Mouse (Mus musculus) brown adipose tissue, adult 24 weeks (tissue): Measurements from ENCODE around the gene Zcchc24. TPM values are rescaled to one million over a fixed set of nuclear protein-coding genes. Genes with fewer than 3 reads are reported as not detected.
"Not testable (repeated sequence)": the region's sequence is repeated elsewhere in the genome, so short reads cannot be mapped to it uniquely, and the experiment has no call there.

Experiments
- H3K27ac ChIP-seq: fragments of 200-500 bp; replicated peaks from 2 replicates; pipeline ENCODE4 v1.5.1; 2012; ENCODE audit warnings: low read depth, mild to moderate bottlenecking, low read length
- H3K4me1 ChIP-seq: fragments of 200-500 bp; 2 replicates; pipeline ENCODE4 v1.6.1; 2012; ENCODE audit warnings: low read length, mixed read lengths; ENCODE audit not compliant: control insufficient read depth, insufficient read depth, insufficient read length
- H3K4me3 ChIP-seq: fragments of 200-500 bp; 2 replicates; pipeline ENCODE4 v1.5.1; 2012; ENCODE audit warnings: low read depth, mild to moderate bottlenecking, low read length, moderate library complexity; ENCODE audit not compliant: insufficient read depth
- polyA plus RNA-seq: library from polyadenylated mRNA; stranded (reverse); fragments of >200 nt; gene quantifications from 2 replicates; pipeline ENCODE4 v1.2.4, GENCODE M21; 2012; ENCODE audit not compliant: missing spikeins, insufficient read depth, insufficient read length

Gene Zcchc24
- 29.0 and 42.1 TPM in 2 replicates for polyA plus RNA-seq

DNA sequence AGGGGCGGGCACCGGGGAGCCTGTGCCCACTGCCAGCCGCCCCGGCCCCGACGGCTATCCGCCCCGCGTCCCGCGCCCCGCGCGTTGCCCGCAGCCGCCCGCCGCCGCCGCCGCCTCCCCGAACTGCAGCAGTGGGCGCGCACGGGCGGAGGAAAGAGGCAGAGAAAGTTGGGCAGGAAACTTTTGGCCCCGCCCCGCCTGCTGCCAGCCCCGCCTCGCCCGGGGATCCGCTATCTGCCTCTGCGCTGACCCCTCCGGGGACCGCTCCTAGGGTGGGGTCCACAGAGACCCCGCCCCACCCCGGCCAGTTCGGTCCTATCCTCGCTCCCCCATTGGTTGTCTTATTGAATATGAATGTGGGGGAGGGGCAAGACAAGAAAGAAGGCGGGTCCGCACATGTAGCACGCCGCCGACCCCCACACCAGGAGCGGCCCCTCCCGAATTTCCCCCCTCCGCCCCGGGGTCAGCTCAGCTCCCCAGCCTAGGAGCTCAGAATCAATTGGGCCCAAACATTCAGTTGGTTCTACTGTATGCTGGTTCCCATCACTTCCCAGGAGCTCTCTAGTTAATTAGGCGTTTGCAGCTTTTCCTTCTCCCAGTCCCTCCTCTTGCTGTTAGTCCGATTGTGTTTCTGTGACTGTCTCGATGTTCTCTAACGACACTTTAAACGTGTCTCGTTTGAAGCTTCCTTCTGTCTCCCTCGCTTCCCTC lies at the start of gene Zcchc24:
Gene Zcchc24, minus strand, starts transcription at position 125 of the 711 bp plus-strand sequence.
- peak within 1 kb of the TSS; percentile 99 for H3K4me3 ChIP-seq
- peak within 1 kb of the TSS; percentile 84 for H3K27ac ChIP-seq
- peaks cover 17% of the 10 kb centered on the region for H3K4me1 ChIP-seq

DNA sequence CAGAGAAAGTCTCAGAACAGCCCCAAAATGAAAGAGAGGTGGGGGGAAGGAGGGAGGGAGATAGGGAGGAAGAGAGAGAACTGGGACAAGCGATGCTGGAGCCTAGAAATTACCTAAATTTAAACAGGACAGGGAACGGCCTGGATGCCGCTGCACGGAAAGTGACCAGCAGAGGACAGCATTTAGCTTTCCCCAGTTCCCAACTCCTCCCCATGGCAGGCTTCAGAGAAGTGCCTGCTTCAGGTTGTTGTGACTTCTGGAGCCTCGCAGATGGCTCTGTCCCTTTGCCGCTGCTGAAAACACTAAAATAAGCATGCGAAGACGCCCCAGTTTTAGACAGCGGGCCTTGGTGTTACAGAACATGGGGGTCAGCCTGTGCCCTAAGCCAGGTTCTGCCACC lies 47.6 kb upstream of the Zcchc24 start:
- no peaks in the 10 kb centered on the region for H3K4me1 ChIP-seq
- H3K4me3 ChIP-seq, result no peak overlapping the region
- H3K27ac ChIP-seq, result no peak overlapping the region

DNA sequence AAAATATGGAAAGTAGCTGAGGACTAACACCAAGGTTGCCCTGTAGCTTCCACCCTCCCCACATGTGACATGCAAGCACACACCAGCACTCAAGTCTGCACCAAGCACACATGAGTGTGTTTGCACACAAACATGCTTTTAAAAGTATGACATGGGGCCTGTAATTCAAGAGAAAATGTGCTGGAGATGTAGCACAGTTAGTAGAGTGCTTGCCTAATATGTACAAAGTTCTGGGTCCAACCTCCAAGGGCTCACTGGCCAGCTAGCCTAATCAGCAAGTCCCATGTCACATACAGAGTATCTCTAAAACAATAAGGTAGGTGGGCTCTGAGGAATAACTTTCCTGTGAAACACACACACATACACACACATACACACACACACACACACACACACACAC lies 45.3 kb upstream of the Zcchc24 start:
- Histone ChIP-seq H3K4me3 (no peak overlapping the region), H3K4me1 (no peaks in the 10 kb centered on the region), H3K27ac (no peak overlapping the region)

DNA sequence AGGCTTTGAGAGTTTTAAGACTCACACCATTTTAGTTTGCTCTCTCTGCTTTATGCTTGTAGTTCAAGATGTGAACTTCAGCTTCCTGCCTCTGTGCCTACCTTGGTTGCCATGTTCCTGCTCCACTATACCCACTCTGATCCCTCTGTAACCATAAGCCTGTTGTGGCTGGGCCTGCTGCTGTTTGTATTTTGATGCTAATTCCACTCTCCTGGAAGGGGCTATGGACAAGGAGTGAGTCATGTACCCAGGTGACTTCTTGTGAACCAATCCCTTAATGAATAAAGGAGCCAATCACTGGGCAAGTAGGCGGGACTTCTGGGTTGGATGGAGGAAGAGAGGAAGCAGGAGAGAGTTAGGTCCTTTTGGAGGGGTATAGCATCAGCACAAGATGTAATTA lies 42.2 kb upstream of the Zcchc24 start:
- not testable (repeated sequence) for H3K4me3 ChIP-seq, H3K27ac ChIP-seq, H3K4me1 ChIP-seq

DNA sequence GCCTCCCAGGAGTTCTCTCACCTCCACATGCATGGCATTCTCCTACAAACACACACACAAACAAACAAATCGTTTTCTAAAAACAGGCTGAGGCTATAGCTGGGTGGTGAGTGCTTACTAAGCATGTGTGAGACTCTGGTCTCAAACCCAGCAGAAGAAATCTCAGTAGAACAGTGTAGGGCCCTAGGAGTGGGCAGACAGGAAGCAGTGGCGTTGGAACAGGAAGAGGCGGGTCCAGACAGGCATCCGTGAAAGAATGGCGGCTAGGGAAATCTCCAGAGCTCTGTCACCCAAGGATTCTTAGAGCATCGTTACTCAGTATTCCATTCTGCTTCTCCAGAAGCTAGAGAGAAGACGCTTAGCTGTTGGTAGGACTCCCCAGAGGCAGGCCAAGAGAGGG lies 37.7 kb upstream of the Zcchc24 start:
- Histone ChIP-seq H3K4me3 (no peak overlapping the region), H3K27ac (no peak overlapping the region), H3K4me1 (peaks cover 4% of the 10 kb centered on the region; the same call in 1 of the 2 replicates)

DNA sequence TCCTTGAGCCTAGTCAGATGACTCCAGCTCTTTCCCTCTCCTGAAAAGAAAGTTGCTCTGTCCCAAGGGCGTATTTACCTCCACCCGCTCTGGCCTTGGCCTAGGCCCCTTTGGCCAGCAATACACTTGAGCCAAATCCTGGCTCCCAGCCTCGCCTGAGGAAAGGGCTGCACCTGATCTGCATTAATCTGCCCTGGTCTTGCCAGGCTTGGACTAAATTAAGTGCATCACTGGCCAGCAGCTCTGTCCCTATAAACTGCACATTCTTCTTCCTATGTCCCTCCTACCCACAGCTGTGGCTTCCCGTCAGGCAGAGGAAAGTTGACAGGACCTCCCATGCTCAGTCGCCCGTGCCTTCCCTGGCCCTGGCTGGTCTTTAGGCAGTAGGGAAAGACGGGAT lies 37.0 kb upstream of the Zcchc24 start:
- H3K4me1 ChIP-seq, result peaks cover 4% of the 10 kb centered on the region; the same call in 1 of the 2 replicates
- H3K4me3 ChIP-seq, result no peak overlapping the region
- no peak overlapping the region for H3K27ac ChIP-seq

DNA sequence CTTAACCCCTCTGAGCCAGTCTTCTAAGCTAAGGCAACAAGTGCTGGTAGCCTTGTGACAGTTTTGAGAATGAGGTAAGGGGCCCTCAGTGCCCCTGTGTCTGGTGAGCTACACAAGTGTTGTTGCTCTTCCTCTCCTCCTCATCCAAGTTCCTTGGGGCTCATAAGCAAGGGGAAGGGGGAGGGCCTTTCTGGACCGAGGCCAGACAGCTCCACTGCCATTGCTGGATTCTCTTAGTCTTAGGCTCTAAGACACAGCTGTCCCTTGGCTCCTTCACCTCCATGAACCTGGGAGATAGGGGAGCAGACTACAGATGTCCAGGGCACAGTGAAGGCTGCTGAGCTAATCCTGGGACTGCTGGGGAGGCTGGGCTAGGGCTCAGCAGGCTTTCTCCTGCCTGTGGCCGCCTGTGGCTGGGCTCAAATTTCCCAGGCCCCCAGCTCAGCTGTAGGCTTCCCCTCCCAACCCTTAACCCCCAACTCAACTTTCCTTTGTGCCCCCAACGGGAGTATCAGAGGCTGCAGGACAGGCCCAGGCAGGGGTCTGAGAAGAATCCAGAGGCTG lies 34.5 kb upstream of the Zcchc24 start:
- no peak overlapping the region for H3K27ac ChIP-seq
- peaks cover 4% of the 10 kb centered on the region; the same call in 1 of the 2 replicates for H3K4me1 ChIP-seq
- H3K4me3 ChIP-seq, result no peak overlapping the region

DNA sequence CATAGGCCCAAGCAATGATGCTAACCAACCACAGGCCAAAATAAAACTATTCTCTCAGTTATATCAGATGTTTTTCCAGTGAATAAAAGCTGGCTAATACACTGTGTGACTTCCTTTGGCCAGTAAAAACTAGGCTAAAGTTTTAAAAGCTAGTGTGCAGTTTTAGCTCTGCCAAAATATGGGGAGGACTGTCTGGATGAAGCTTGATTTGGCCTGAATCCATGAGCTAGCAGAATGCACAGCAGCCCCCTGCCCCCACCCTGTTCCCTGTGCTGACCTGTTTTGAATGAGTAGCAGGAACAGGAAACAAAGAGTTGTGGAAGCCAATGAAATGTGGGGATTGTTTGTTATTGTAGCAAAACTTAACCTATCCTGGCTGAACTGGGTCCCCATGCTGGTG lies 33.7 kb upstream of the Zcchc24 start:
- H3K4me3 ChIP-seq, result no peak overlapping the region
- H3K4me1 ChIP-seq, result peaks cover 4% of the 10 kb centered on the region; the same call in 1 of the 2 replicates
- H3K27ac ChIP-seq, result no peak overlapping the region

DNA sequence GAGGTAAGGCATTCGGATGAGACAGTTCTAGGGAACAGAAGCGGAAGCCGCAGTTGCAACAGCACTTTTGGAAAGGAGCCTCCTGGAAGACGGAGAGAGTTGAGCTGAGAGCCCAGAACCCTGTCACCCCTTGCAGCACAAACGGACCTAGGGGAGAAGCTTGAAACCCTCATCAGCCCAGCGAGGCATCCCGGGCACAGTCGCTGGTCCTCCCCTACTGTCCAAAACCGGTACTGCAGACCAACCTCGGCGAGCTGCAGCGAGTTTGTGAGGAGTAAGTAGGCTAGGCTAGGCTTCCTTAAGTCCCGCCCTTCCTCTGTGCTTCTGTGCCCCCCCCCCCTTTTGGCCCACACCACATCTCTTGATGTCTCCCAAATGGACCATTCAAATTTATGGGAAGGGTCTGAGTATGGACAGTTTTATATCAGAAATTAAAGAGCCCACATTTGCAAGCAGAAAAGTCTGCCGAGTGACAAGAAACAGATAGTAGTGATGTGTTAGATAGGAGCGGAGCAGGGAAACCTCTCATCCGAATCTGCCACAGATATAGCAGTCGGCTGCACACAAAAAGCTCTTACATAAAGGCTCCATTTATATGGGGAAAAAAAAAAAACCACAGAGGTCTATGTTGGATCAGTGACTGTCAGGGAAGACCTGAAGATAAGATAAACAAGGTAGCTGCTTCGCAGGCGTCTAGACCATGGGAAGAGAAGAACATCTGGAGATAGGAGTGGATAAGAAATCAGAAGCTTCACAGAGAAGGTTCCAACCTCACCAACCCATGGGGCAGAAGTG lies 31.5 kb upstream of the Zcchc24 start:
- Histone ChIP-seq H3K27ac (no peak overlapping the region), H3K4me1 (no peaks in the 10 kb centered on the region; the same call in 1 of the 2 replicates)

DNA sequence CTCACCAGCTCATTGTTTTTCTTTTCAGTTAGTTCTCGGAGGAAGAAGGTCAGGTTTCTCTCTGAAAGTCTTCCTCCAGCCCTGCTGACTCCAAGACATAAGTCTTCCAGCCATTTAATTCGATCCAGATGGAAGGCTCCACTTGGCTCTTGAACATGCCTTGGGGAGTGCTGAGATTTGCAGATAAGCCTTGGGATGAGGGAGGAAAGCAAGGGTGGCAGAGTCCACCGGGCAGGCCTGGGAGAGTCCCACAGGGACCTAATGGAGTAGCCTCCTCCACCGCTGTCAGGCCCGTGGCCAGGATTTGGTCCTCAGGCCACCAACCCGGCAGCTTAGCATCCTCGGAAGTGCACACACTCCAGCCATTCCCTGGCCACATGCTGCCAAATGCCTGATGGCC lies 27.8 kb upstream of the Zcchc24 start:
- Histone ChIP-seq H3K4me1 (no peaks in the 10 kb centered on the region), H3K4me3 (no peak overlapping the region), H3K27ac (0 out of 2 replicates have a peak overlapping the region, but pooled peaks have one; percentile 35)

More for the DNA sequence above, 31.5 kb upstream of the Zcchc24 start:
- H3K4me3 ChIP-seq, result no peak overlapping the region

DNA sequence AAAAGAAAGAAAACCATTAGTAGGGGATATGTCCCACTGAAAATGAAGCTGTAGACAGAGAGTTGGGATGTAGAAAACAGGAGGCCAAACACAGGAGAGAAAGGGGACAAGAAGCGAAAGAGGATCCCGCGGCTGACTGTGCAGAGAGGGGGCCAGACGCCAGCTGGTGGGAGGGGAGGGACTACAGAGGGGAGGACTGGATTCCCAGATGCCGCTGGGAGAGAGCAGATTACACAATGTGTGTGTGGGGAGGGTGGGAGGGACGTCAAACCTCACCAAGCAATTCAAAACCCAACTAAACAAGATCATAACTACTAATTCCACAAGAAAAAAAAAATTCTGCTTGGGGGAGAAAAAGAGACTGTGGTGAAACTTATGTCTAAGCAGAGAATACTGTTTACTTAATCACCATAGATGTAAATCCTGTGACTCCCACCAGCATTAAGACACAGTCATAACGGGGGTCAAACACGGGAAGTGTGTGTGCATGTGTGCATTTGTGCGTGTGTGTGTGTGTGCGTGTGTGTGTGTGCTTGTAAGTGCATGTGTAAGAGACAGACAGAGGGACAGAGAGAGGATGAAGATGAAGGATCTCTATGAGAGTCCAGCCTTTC lies 26.8 kb upstream of the Zcchc24 start:
- H3K4me3 ChIP-seq, result no peak overlapping the region
- H3K27ac ChIP-seq, result peak overlapping the region; percentile 53; the same call in 1 of the 2 replicates
- 0 out of 2 replicates have a peak, but pooled peaks cover 1% of the 10 kb centered on the region for H3K4me1 ChIP-seq

DNA sequence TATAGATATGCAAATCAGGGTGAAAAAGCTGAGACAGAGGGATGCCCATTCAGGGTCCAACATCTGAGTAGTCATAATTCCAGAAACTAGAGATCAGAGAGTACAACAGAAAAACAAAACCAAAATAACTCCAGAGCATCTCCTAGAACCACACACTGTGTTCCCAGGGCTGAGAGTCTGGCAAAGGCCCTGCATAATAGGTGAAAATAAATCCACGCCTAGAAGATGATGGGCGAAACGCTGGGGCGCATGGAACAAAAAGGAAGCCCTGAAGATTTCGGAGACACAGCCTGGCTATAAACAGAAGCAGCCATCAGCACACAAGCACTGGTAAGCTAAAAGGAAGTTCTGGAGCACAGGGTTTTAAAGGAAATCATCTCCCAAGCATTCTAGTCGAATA lies 26.2 kb upstream of the Zcchc24 start:
- no peak overlapping the region for H3K4me3 ChIP-seq
- H3K4me1 ChIP-seq, result 0 out of 2 replicates have a peak, but pooled peaks cover 5% of the 10 kb centered on the region
- H3K27ac ChIP-seq, result peak overlapping the region; percentile 35

DNA sequence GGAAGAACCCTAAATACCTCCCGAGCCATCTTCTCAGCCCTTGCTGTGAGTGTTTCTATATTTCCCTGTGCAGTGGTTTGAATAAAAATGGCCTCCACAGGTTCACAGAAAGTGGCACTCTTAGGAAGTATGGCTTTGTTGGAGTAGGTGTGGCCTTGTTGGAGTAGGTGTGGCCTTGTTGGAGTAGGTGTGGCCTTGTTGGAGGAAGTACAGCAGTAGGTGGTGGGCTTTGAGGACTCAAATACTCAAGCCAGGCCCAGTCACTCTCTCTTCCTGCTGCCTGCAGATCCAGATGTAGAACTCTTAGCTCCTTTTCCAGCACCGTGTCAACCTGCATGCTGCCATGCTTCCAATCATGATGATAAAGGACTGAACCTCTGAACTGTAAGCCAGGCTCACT lies 25.5 kb upstream of the Zcchc24 start:
- H3K27ac ChIP-seq, result no peak overlapping the region
- 0 out of 2 replicates have a peak, but pooled peaks cover 5% of the 10 kb centered on the region for H3K4me1 ChIP-seq
- H3K4me3 ChIP-seq, result no peak overlapping the region

DNA sequence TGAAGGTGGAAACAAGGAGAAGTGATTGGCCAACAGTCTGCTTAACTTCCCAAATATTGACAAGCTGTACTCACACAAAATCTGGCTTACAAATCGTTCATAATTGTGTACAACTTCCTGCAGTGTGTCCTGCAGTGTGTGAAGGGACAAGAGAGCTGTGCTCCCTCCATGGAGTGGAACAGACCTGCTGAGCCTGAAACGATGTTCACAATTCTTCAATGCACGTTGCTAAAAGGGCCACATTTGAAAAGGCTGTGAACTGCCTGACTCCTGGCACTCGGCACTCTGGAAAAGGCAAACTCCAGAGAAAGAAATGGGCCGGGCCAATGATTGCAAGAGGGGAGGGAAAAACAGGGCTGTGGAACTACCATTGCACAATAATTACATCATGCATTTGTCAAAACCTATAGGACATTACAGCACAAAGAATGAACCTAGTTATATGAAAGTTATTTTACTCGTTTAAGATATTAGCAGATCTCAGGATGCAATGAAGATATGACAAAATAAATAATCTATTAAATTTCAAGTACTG lies 22.0 kb upstream of the Zcchc24 start:
- Histone ChIP-seq H3K27ac (no peak overlapping the region), H3K4me3 (no peak overlapping the region), H3K4me1 (0 out of 2 replicates have a peak, but pooled peaks cover 5% of the 10 kb centered on the region)

DNA sequence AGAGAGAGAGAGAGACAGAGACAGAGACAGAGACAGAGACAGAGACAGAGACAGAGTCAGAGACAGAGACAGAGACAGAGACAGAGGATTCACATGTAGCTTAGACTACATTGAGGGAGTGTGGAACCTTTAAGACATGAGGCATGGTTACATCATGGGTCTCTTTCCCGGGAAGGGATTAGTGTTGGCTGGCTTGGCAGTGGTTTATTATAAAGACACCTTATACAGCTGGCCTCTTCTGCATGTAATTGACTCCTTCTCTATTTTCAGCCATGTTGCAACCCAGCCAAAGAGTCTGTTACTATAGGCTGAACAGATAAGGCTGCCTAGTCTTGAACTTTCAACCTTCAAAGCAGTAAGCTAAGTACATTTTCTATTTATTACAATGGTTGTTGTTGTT lies 21.1 kb upstream of the Zcchc24 start:
- 0 out of 2 replicates have a peak, but pooled peaks cover 5% of the 10 kb centered on the region for H3K4me1 ChIP-seq
- no peak overlapping the region for H3K4me3 ChIP-seq
- no peak overlapping the region for H3K27ac ChIP-seq
